Mouse (Mus musculus) stomach, postnatal 0 days (tissue): ENCODE measurements around the gene Akt3.

Experiments
- CTCF ChIP-seq: IDR thresholded peaks from 2 replicates; pipeline ENCODE4 v1.5.1; 2016; ENCODE audit warnings: antibody characterized with exemption, low read depth, mild to moderate bottlenecking, moderate library complexity
- EP300 ChIP-seq: optimal IDR thresholded peaks from 2 replicates; pipeline ENCODE3; 2016; ENCODE audit warnings: antibody characterized with exemption

DNA sequence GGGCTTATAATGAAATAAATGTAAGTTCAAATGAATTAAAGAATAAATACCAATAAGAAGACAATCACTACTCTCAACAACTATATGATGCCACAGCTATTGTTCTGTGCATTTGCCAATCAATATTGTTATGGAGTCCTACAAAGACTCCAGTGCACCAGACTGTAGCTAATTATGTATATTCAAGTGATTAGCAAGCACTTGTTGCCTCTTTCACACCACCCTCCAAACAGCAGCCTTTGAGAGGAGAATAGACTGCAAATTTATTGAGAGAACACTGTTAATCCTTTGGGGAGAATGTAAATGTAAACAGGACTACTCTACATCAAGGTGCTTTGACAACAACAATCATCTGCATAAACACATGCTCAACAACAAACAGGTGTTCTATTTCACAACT is 86.7 kb downstream of the Akt3 start:
- TF ChIP-seq CTCF: no peak
- no peak for TF ChIP-seq EP300
